Mouse (Mus musculus) c-Kit-positive CD71-positive TER-119-positive erythroid progenitor cells, embryonic 14.5 days (primary cell): ENCODE results near the gene Itgb3bp.

Source experiments
- DNase-seq: peaks from one replicate; pipeline ENCODE4 v3.0.0-alpha.2; 2013; ENCODE audit warnings: low spot score

The Itgb3bp gene

GRCm38 (mm10) chr4:99717905-99718304 is 211.7 kb downstream of the Itgb3bp start:
- DNase-seq: no peak

GRCm38 (mm10) chr4:99715783-99716416 is 213.7 kb downstream of the Itgb3bp start:
- peak; percentile 42 for DNase-seq
